ENCODE assay signal across 10 mouse cellular contexts in the genomic region with DNA sequence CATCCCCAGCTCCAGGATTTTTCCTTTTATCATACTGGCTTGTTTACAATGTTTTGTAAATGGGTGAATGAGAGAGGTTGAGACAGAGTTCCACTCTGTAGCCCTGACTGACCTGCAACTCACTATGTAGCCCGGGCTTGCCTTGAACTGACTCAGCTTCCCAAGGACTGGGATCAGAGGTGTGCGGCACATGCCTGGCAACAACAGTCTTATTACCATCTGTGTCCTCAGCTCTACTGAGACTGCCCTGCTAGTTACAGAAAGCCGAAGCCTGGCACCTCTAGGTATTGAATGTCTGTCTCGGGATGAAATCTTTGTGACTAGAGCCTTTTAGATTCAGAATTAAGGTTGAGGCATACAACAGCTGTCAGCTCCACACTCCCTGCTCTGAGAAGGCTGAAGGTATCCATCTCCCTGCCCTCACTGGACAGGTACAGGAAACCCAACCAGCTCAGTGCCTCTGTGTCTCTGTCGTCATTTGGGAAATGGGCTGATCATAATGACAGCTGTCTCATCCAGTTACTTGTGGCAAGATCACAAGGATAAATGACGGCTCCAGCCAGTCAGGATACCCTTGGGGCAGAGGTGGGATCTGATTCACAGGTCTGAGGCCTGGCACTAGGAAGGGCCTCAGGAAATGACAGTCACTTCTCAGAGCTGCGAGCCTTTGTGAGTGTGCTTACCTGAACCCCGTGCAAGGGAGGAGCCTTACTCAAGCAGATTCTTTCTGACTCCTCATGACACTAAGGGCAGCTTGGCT. TPM values are rescaled to one million over a fixed set of nuclear protein-coding genes. Genes with fewer than 3 reads are reported as not detected.
DNase-seq lines count a peak whose midpoint lies in the region; ATAC-seq lines count a peak whose summit lies in the region.
"Had no signal": no experiment of that assay in that cellular context is flagged by ENCODE, and none has a peak within 500 bp of the region (broad histone marks: within the 10 kb centered on the region; RNA-seq: fewer than 3 reads in every experiment).

No protein-coding gene starts in this region.

- peaks cover 34% of the 10 kb centered on the region for H3K4me1 ChIP-seq in heart, embryonic 16.5 days (ENCODE audit: control insufficient read depth, insufficient read depth, low read length)
- H3K4me1 ChIP-seq in brown adipose tissue, adult 24 weeks (ENCODE audit: control insufficient read depth, insufficient read depth, insufficient read length, low read length) = peaks cover 13% of the 10 kb centered on the region; the same call in 1 of the 2 replicates
- peaks cover 46% of the 10 kb centered on the region for H3K4me1 ChIP-seq in intestine, embryonic 15.5 days (replicated peaks)

- peak overlapping the region; percentile 81; the same call in 1 of the 2 replicates for H3K4me2 ChIP-seq in heart, embryonic 16.5 days (ENCODE audit: low read depth, low read length)
- peak overlapping the region; percentile 71 for H3K4me2 ChIP-seq in intestine, embryonic 15.5 days (replicated peaks)

- no peaks in the 10 kb centered on the region for H3K9me3 ChIP-seq in heart, embryonic 16.5 days (replicated peaks; ENCODE audit: control insufficient read depth, low read length)
- H3K9me3 ChIP-seq in intestine, embryonic 15.5 days = no peaks in the 10 kb centered on the region

- H3K36me3 ChIP-seq in heart, embryonic 16.5 days (ENCODE audit: control insufficient read depth, insufficient read depth) = no peaks in the 10 kb centered on the region; the same call in 1 of the 2 replicates
- H3K36me3 ChIP-seq in intestine, embryonic 15.5 days = no peaks in the 10 kb centered on the region

- no peak overlapping the region for H3K4me3 ChIP-seq in heart, embryonic 16.5 days (ENCODE audit: low read length)
- peak overlapping the region; percentile 95 for H3K4me3 ChIP-seq in brown adipose tissue, adult 24 weeks (ENCODE audit: insufficient read depth, low read depth, low read length)
- no peak overlapping the region for H3K4me3 ChIP-seq in intestine, embryonic 15.5 days (replicated peaks)

- no peak for ATAC-seq in heart, embryonic 16.5 days (replicated peaks; ENCODE audit: extremely low read depth, insufficient read depth, low FRiP score)
- ATAC-seq in intestine, embryonic 15.5 days = no peak

- WGBS in heart, embryonic 16.5 days = 72% methylated on average over 8 of the region's 8 CpGs
- 78% methylated on average over 8 of the region's 8 CpGs for WGBS in intestine, embryonic 15.5 days

- no peak for DNase-seq in heart, adult 9 months (ENCODE audit: low spot score in 2 of 2)
- DNase-seq in adipocyte (ENCODE audit: low spot score) = peak; percentile 52
- DNase-seq in left cerebral cortex, adult 18-20 months (ENCODE audit: low spot score in 2 of 2) = no peak
- DNase-seq in frontal cortex, adult 2 months (ENCODE audit: extremely low spot score in 1 of 2, low spot score in 1 of 2) = no peak
- no peak for DNase-seq in thymus, postnatal 10 days (ENCODE audit: low spot score in 2 of 2)

- no peak overlapping the region for H3K27ac ChIP-seq in heart, embryonic 16.5 days (ENCODE audit: low read length)
- H3K27ac ChIP-seq in brown adipose tissue, adult 24 weeks (replicated peaks; ENCODE audit: low read depth, low read length) = peak overlapping the region; percentile 91
- H3K27ac ChIP-seq in intestine, embryonic 15.5 days = no peak overlapping the region

- H3K9ac ChIP-seq in heart, embryonic 16.5 days (ENCODE audit: low read length) = no peak overlapping the region
- no peak overlapping the region for H3K9ac ChIP-seq in intestine, embryonic 15.5 days

- H3K27me3 ChIP-seq in heart, embryonic 16.5 days (ENCODE audit: control insufficient read depth, insufficient read depth, low read length) = no peaks in the 10 kb centered on the region
- H3K27me3 ChIP-seq in intestine, embryonic 15.5 days (replicated peaks) = no peaks in the 10 kb centered on the region

RNA-seq across cellular contexts. Expression of a gene that starts 4.9 kb away (rescaled TPM):
- 8.3 and 8.6 TPM in 2 replicates for polyA plus RNA-seq in heart, embryonic 16.5 days (2015; fragmentation: Nextera tagmentation; extraction: Ambion mirVana)
- polyA plus RNA-seq in brown adipose tissue, adult 24 weeks (2012; ENCODE audit: insufficient read depth, insufficient read length, missing spikeins) = 1,111 and 1,189 TPM in 2 replicates
- polyA plus RNA-seq in intestine, embryonic 15.5 days (2015; fragmentation: Nextera tagmentation; extraction: Ambion mirVana) = 7.0 and 8.8 TPM in 2 replicates
- total RNA-seq in left cerebral cortex, adult 18-20 months (2021) = 1 to 10 TPM; 7.6 to 8.2 TPM
- 9.9 and 12.5 TPM in 2 replicates for polyA plus RNA-seq in frontal cortex, adult 2 months (2012; rRNA removed)

RNA-seq across cellular contexts. Expression of a gene that starts 19.1 kb away (rescaled TPM):
- 0.38 and 0.41 TPM in 2 replicates for polyA plus RNA-seq in heart, embryonic 16.5 days (2015; fragmentation: Nextera tagmentation; extraction: Ambion mirVana)
- polyA plus RNA-seq in brown adipose tissue, adult 24 weeks (2012; ENCODE audit: insufficient read depth, insufficient read length, missing spikeins) = not detected in 2 replicates
- 0.45 TPM in 1 of 2 replicates, not detected in the other for polyA plus RNA-seq in intestine, embryonic 15.5 days (2015; fragmentation: Nextera tagmentation; extraction: Ambion mirVana)
- not detected for total RNA-seq in left cerebral cortex, adult 18-20 months (2021)
- polyA plus RNA-seq in frontal cortex, adult 2 months (2012; rRNA removed) = not detected in 2 replicates
- total RNA-seq: hematopoietic stem cell, adult 5-6 weeks had no signal
- polyA plus RNA-seq: cerebellum, adult 2 months had no signal

RNA-seq across cellular contexts. Expression of a gene that starts 24.1 kb away (rescaled TPM):
- polyA plus RNA-seq in heart, embryonic 16.5 days (2015; fragmentation: Nextera tagmentation; extraction: Ambion mirVana) = 0.74 and 0.87 TPM in 2 replicates
- polyA plus RNA-seq in brown adipose tissue, adult 24 weeks (2012; ENCODE audit: insufficient read depth, insufficient read length, missing spikeins) = not detected in 2 replicates
- polyA plus RNA-seq in intestine, embryonic 15.5 days (2015; fragmentation: Nextera tagmentation; extraction: Ambion mirVana) = 0.47 and 0.63 TPM in 2 replicates
- not detected for total RNA-seq in left cerebral cortex, adult 18-20 months (2021)
- not detected in 2 replicates for polyA plus RNA-seq in frontal cortex, adult 2 months (2012; rRNA removed)
- total RNA-seq: hematopoietic stem cell, adult 5-6 weeks had no signal
- polyA plus RNA-seq: cerebellum, adult 2 months had no signal

Comparison
In these comparisons a context has a peak if more than half of its experiments do, and no peak if none do; other contexts are left out.
1. RNA of a gene that starts 4.9 kb away (polyA plus RNA-seq): 1,111 to 1,189 TPM in brown adipose tissue, adult 24 weeks; 9.9 to 12.5 TPM in frontal cortex, adult 2 months, 8.3 to 8.6 TPM in heart, embryonic 16.5 days and 7.0 to 8.8 TPM in intestine, embryonic 15.5 days; every median in the first group is over 10 times any median in the second.